Mouse (Mus musculus) c-Kit-positive CD71-positive TER-119-negative erythroid progenitor cells, embryonic 14.5 days (primary cell): ENCODE results near the gene Abca4.
"Not testable (repeated sequence)": the region's sequence is repeated elsewhere in the genome, so short reads cannot be mapped to it uniquely, and the experiment has no call there.

Experiments
- DNase-seq: peaks from one replicate; pipeline ENCODE4 v3.0.0-alpha.2; 2013; ENCODE audit warnings: low read depth

Abca4 gene

DNA sequence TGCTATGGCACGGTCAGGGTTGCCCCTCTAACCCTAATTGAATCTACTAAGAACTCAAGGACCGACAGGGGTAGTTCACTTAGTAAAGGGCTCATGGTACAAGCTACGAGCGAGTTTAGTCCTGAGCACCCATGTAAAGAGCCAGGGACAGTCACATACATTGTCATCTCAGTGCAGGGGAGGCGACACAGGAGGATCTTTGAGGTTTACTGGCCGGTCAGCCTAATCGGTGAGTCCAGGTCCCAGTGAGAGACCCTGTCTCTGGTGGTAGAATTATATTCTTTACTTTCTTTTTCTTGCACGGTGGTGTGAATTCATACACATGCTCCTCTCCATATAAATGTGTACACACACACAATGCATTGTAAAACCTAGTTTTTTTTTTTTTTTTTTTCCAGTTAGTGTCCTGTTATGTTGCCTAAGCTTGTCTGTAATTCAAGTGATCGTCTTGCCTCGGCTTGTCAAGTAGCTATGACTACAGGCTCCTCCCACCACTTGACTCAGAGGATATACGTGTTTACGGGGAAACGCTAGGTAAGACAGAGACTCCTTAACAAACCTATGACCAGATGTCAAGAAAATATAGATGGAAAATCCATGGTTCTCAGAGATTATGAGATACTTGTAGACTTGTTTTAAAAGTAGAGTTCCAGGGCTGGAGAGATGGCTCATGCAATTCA, 167.3 kb downstream of the Abca4 start:
- DNase-seq: no peak

DNA sequence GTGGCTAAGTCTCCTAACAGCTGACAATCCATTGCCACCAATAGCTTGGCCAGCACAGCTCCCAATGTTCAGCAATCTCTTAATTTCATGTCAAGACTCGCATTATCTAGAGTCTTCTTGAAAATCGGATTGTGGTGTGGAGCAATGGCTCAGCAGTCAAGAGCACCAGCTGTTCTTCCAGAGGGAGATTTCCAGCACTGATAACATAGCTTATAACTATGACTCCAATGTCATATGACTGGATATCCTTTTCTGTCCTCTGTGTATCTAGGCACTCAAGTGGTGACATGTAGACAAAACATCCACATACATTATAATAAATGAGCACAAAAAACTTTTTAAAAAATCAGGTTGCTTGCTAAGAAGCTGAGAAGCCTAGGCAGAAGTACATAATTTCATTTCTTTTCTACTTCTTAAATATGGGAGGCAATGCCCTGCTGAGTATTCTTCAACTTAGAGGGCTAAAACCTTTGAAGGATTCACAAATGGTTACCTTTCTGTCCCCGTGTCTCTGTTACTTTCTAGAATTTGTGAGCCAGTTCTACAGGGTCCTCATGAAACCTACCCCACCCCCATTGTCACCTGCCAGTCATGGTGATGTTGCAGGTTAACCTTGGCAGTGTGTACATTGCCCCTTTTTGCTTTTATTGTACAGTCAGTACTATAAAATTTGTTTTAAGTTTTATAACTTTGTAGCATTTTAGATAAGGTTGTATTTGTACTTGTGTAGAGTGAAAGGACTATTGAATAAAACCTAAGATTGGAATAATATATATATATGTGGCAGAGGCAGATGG, 177.2 kb downstream of the Abca4 start:
- DNase-seq: no peak

DNA sequence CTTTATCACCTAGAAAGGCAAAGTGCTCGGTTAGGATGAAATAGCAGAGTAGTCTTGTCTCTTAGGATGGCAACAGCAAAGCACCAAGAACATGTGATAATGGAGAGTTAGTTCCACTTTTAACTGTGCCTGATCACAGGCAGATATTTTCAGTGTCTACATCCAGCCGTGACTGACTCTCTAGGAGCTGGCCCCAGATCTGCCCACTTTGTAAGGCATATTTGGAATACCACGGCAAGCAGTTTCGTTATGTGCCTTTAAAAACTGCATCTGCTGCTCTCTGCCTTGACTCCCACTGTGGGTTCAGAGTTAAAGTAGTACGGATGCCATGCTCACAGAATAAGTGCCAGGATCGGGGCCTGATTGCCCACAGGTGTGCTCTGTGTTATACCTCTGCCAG, 182.7 kb downstream of the Abca4 start:
- DNase-seq: not testable (repeated sequence)
